Mouse (Mus musculus): ENCODE results near the gene Rad54l2. TPM values are rescaled to one million over a fixed set of nuclear protein-coding genes. Genes with fewer than 3 reads are reported as not detected.

Rad54l2 gene
- polyA plus RNA-seq, 1 experiment from 2014 or later, result 2.5 TPM

- WGBS, result 76% methylated on average over 4 of the region's 4 CpGs
- peaks cover 25% of the 10 kb centered on the region; the same call in 1 of the 2 replicates for H3K36me3 ChIP-seq (ENCODE audit: insufficient read depth, low read length)
Measured at GRCm38 (mm10) chr9:106676571-106676970, 112.4 kb downstream of the Rad54l2 start.

GRCm38 (mm10) chr9:106675965-106676364, 113.0 kb downstream of the Rad54l2 start:
- Histone ChIP-seq H3K36me3 (ENCODE audit: insufficient read depth, low read length) (peaks cover 22% of the 10 kb centered on the region; the same call in 1 of the 2 replicates), H3K9ac (replicated peaks; ENCODE audit: low read depth) (no peak overlapping the region), H3K27me3 (replicated peaks; ENCODE audit: insufficient read depth, low read length) (no peaks in the 10 kb centered on the region), H3K4me3 (ENCODE audit: low read depth, low read length) (no peak overlapping the region), H3K4me1 (ENCODE audit: insufficient read depth, low read depth, low read length) (no peaks in the 10 kb centered on the region), H3K4me2 (replicated peaks; ENCODE audit: low read depth, low read length) (no peak overlapping the region), H3K9me3 (ENCODE audit: low read length) (no peaks in the 10 kb centered on the region), H3K27ac (ENCODE audit: low read length) (no peak overlapping the region)
- TF ChIP-seq EP300 (IDR thresholded peaks at IDR 0.05) (no peak), CTCF (IDR thresholded peaks at IDR 0.05) (no peak)
- WGBS, result 73% methylated on average over 9 of the region's 9 CpGs
- peak; percentile 24; the same call in 1 of the 2 replicates for ATAC-seq
- no peak for DNase-seq (ENCODE audit: low spot score)

More at GRCm38 (mm10) chr9:106676571-106676970, 112.4 kb downstream of the Rad54l2 start:
- Histone ChIP-seq H3K9me3 (ENCODE audit: low read length) (no peaks in the 10 kb centered on the region), H3K4me2 (replicated peaks; ENCODE audit: low read depth, low read length) (no peak overlapping the region), H3K27ac (ENCODE audit: low read length) (no peak overlapping the region), H3K4me1 (ENCODE audit: insufficient read depth, low read depth, low read length) (no peaks in the 10 kb centered on the region), H3K27me3 (replicated peaks; ENCODE audit: insufficient read depth, low read length) (no peaks in the 10 kb centered on the region), H3K4me3 (ENCODE audit: low read depth, low read length) (no peak overlapping the region), H3K9ac (replicated peaks; ENCODE audit: low read depth) (no peak overlapping the region)
- TF ChIP-seq CTCF (IDR thresholded peaks at IDR 0.05) (no peak), EP300 (IDR thresholded peaks at IDR 0.05) (no peak)
- DNase-seq (ENCODE audit: low spot score) (no peak), ATAC-seq (no peak)

- Histone ChIP-seq H3K4me1 (ENCODE audit: insufficient read depth, low read depth, low read length) (no peaks in the 10 kb centered on the region), H3K4me2 (replicated peaks; ENCODE audit: low read depth, low read length) (no peak overlapping the region), H3K9me3 (ENCODE audit: low read length) (no peaks in the 10 kb centered on the region), H3K9ac (replicated peaks; ENCODE audit: low read depth) (no peak overlapping the region), H3K4me3 (ENCODE audit: low read depth, low read length) (no peak overlapping the region), H3K27ac (ENCODE audit: low read length) (no peak overlapping the region), H3K27me3 (replicated peaks; ENCODE audit: insufficient read depth, low read length) (no peaks in the 10 kb centered on the region), H3K36me3 (ENCODE audit: insufficient read depth, low read length) (peaks cover 18% of the 10 kb centered on the region; the same call in 1 of the 2 replicates)
- WGBS, result 0% methylated on average over 1 of the region's 1 CpGs
- peak; percentile 99 for TF ChIP-seq CTCF (IDR thresholded peaks at IDR 0.05)
- TF ChIP-seq EP300 (IDR thresholded peaks at IDR 0.05), result no peak
- ATAC-seq, result peak; percentile 78
- peak; percentile 80 for DNase-seq (ENCODE audit: low spot score)
Measured at GRCm38 (mm10) chr9:106675480-106675879, 113.5 kb downstream of the Rad54l2 start.

- no peak for DNase-seq (ENCODE audit: low spot score)
- ATAC-seq, result no peak
- Histone ChIP-seq H3K9ac (replicated peaks; ENCODE audit: low read depth) (no peak overlapping the region), H3K4me3 (ENCODE audit: low read depth, low read length) (no peak overlapping the region), H3K27me3 (replicated peaks; ENCODE audit: insufficient read depth, low read length) (no peaks in the 10 kb centered on the region), H3K27ac (ENCODE audit: low read length) (no peak overlapping the region), H3K4me1 (ENCODE audit: insufficient read depth, low read depth, low read length) (no peaks in the 10 kb centered on the region), H3K36me3 (ENCODE audit: insufficient read depth, low read length) (0 out of 2 replicates have a peak, but pooled peaks cover 19% of the 10 kb centered on the region), H3K4me2 (replicated peaks; ENCODE audit: low read depth, low read length) (no peak overlapping the region), H3K9me3 (ENCODE audit: low read length) (no peaks in the 10 kb centered on the region)
- TF ChIP-seq CTCF (IDR thresholded peaks at IDR 0.05) (no peak), EP300 (IDR thresholded peaks at IDR 0.05) (no peak)
- WGBS, result 94% methylated on average over 2 of the region's 2 CpGs
Measured at GRCm38 (mm10) chr9:106673860-106674259, 115.1 kb downstream of the Rad54l2 start.

- no peak for ATAC-seq
- no peak overlapping the region for H3K27ac ChIP-seq (ENCODE audit: low read length)
- H3K4me2 ChIP-seq (replicated peaks; ENCODE audit: low read depth, low read length), result no peak overlapping the region
- TF ChIP-seq EP300 (IDR thresholded peaks at IDR 0.05), result no peak
- TF ChIP-seq CTCF (IDR thresholded peaks at IDR 0.05), result no peak
- no peak overlapping the region for H3K4me3 ChIP-seq (ENCODE audit: low read depth, low read length)
- H3K9ac ChIP-seq (replicated peaks; ENCODE audit: low read depth), result no peak overlapping the region
- 91% methylated on average over 6 of the region's 6 CpGs for WGBS
- no peaks in the 10 kb centered on the region for H3K9me3 ChIP-seq (ENCODE audit: low read length)
- DNase-seq (ENCODE audit: low spot score), result no peak
- H3K4me1 ChIP-seq (ENCODE audit: insufficient read depth, low read depth, low read length), result no peaks in the 10 kb centered on the region
- H3K36me3 ChIP-seq (ENCODE audit: insufficient read depth, low read length), result peaks cover 32% of the 10 kb centered on the region
- H3K27me3 ChIP-seq (replicated peaks; ENCODE audit: insufficient read depth, low read length), result no peaks in the 10 kb centered on the region
Measured at GRCm38 (mm10) chr9:106664856-106665255, 124.1 kb downstream of the Rad54l2 start.

GRCm38 (mm10) chr9:106664433-106664832, 124.6 kb downstream of the Rad54l2 start:
- peaks cover 31% of the 10 kb centered on the region for H3K36me3 ChIP-seq (ENCODE audit: insufficient read depth, low read length)

DNA sequence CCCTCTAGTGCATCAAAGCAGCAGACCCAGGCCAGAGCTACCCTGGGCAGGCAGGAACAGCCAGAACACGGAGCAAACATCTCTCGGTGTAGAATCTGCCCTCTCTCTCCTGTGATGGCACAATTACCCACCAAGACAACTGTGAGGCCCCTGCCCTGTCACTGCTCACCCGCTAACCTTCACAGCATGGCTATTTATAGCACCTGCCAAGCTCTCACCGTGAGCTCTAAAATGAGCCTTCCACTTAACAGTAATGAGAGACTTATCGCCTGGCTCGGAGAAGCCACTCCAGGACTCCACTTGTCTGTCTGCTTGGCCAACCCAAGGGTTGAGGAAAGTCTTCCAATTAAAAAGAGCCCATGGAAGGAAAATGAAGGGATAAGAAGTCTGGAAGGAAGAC, 125.8 kb downstream of the Rad54l2 start:
- WGBS, result 73% methylated on average over 6 of the region's 6 CpGs
- Histone ChIP-seq H3K27me3 (replicated peaks; ENCODE audit: insufficient read depth, low read length) (no peaks in the 10 kb centered on the region), H3K36me3 (ENCODE audit: insufficient read depth, low read length) (peaks cover 35% of the 10 kb centered on the region), H3K9ac (replicated peaks; ENCODE audit: low read depth) (no peak overlapping the region), H3K4me3 (ENCODE audit: low read depth, low read length) (no peak overlapping the region), H3K4me1 (ENCODE audit: insufficient read depth, low read depth, low read length) (no peaks in the 10 kb centered on the region), H3K9me3 (ENCODE audit: low read length) (no peaks in the 10 kb centered on the region), H3K4me2 (replicated peaks; ENCODE audit: low read depth, low read length) (no peak overlapping the region), H3K27ac (ENCODE audit: low read length) (no peak overlapping the region)
- TF ChIP-seq CTCF (IDR thresholded peaks at IDR 0.05) (no peak), EP300 (IDR thresholded peaks at IDR 0.05) (no peak)
- ATAC-seq (no peak), DNase-seq (ENCODE audit: low spot score) (no peak)

More at GRCm38 (mm10) chr9:106664433-106664832, 124.6 kb downstream of the Rad54l2 start:
- H3K9me3 ChIP-seq (ENCODE audit: low read length), result no peaks in the 10 kb centered on the region
- H3K27ac ChIP-seq (ENCODE audit: low read length), result no peak overlapping the region
- no peak overlapping the region for H3K4me3 ChIP-seq (ENCODE audit: low read depth, low read length)
- no peak overlapping the region for H3K4me2 ChIP-seq (replicated peaks; ENCODE audit: low read depth, low read length)
- ATAC-seq (no peak), DNase-seq (ENCODE audit: low spot score) (no peak)
- 85% methylated on average over 4 of the region's 4 CpGs for WGBS
- TF ChIP-seq EP300 (IDR thresholded peaks at IDR 0.05) (no peak), CTCF (IDR thresholded peaks at IDR 0.05) (no peak)
- no peaks in the 10 kb centered on the region for H3K27me3 ChIP-seq (replicated peaks; ENCODE audit: insufficient read depth, low read length)
- no peaks in the 10 kb centered on the region for H3K4me1 ChIP-seq (ENCODE audit: insufficient read depth, low read depth, low read length)
- no peak overlapping the region for H3K9ac ChIP-seq (replicated peaks; ENCODE audit: low read depth)

All from lung, postnatal 0 days (tissue).